Mouse (Mus musculus): Measurements from ENCODE around the gene Cldn8.

GRCm38 (mm10) chr16:88599504-88600237, 36.7 kb upstream of the Cldn8 start:
- TF ChIP-seq GATA1 (IDR thresholded peaks at IDR 0.05; ENCODE audit: borderline replicate concordance, low read length) (no peak), FLI1 (IDR thresholded peaks at IDR 0.05; ENCODE audit: low read length) (no peak)
